Mouse (Mus musculus) c-Kit-negative CD71-positive TER-119-positive erythroid progenitor cells, embryonic 14.5 days (primary cell): ENCODE data around the gene Hcst.

Experiments used
- DNase-seq: peaks from one replicate; pipeline ENCODE4 v3.0.0-alpha.2; 2013; ENCODE audit warnings: low read depth, low spot score

The Hcst gene

GRCm38 (mm10) chr7:30434238-30434637 lies 14.6 kb upstream of the Hcst start:
- no peak for DNase-seq

GRCm38 (mm10) chr7:30431793-30432192 lies 12.1 kb upstream of the Hcst start:
- no peak for DNase-seq

GRCm38 (mm10) chr7:30430191-30430590 lies 10.5 kb upstream of the Hcst start:
- DNase-seq: no peak

GRCm38 (mm10) chr7:30429327-30429726 lies 9.7 kb upstream of the Hcst start:
- DNase-seq: no peak

GRCm38 (mm10) chr7:30423071-30423641 lies 3.5 kb upstream of the Hcst start:
- no peak for DNase-seq

GRCm38 (mm10) chr7:30422560-30422959 lies 2.9 kb upstream of the Hcst start:
- DNase-seq: no peak

- DNase-seq: peak; percentile 21
Measured at GRCm38 (mm10) chr7:30421890-30422435, 2.3 kb upstream of the Hcst start.

- DNase-seq: peak; percentile 20
Measured at GRCm38 (mm10) chr7:30421175-30421889, 1.7 kb upstream of the Hcst start, which contains the start of gene Nfkbid. Nfkbid (plus strand) TSS chr7:30421732.

- no peak for DNase-seq
Measured at GRCm38 (mm10) chr7:30420673-30421072, 1.0 kb upstream of the Hcst start.

- no peak for DNase-seq
Measured at GRCm38 (mm10) chr7:30417856-30418255, 1.8 kb downstream of the Hcst start.

GRCm38 (mm10) chr7:30413596-30413995 lies 6.1 kb downstream of the Hcst start, which contains the start of gene Tyrobp:
Tyrobp (plus strand) TSS chr7:30413760.
- DNase-seq: no peak

- no peak for DNase-seq
Measured at GRCm38 (mm10) chr7:30412735-30413147, 6.9 kb downstream of the Hcst start.

GRCm38 (mm10) chr7:30411023-30411422 lies 8.6 kb downstream of the Hcst start:
- DNase-seq: no peak

GRCm38 (mm10) chr7:30409789-30410188 lies 9.9 kb downstream of the Hcst start:
- no peak for DNase-seq

GRCm38 (mm10) chr7:30408639-30409038 lies 11.0 kb downstream of the Hcst start:
- DNase-seq: no peak

- no peak for DNase-seq
Measured at GRCm38 (mm10) chr7:30402343-30402742, 17.3 kb downstream of the Hcst start.

GRCm38 (mm10) chr7:30399671-30400070 lies 20.0 kb downstream of the Hcst start:
- no peak for DNase-seq

- no peak for DNase-seq
Measured at GRCm38 (mm10) chr7:30394871-30395270, 24.8 kb downstream of the Hcst start.

- DNase-seq: no peak
Measured at GRCm38 (mm10) chr7:30394379-30394778, 25.3 kb downstream of the Hcst start.

- DNase-seq: no peak
Measured at GRCm38 (mm10) chr7:30393631-30394030, 26.0 kb downstream of the Hcst start.

- DNase-seq: no peak
Measured at GRCm38 (mm10) chr7:30392746-30393520, 26.7 kb downstream of the Hcst start.

- DNase-seq: no peak
Measured at GRCm38 (mm10) chr7:30384106-30384505, 35.5 kb downstream of the Hcst start.
